Mouse (Mus musculus): ENCODE measurements around the gene Papss2.

Papss2 gene

DNA sequence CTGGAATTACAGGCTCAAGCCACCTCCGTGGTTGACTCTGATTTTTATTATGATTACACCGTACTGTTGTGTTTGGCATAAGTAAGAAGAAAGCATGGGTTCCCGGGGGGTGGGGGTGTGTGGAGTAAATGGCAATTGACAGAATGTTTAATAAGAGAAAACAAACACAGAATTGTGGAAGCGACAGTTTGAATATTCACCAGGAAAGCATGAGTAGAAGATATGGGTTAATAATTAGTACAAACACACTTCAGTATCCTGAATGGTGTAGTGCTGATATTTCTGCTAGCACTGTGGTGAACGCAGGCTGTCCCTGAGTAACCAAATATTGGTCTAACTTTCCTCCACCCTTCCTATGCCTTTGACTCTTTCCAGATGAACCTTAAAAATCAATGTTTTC, 3.8 kb downstream of the Papss2 start:
- DNase-seq (ENCODE audit: low read depth, low spot score): no peak

DNA sequence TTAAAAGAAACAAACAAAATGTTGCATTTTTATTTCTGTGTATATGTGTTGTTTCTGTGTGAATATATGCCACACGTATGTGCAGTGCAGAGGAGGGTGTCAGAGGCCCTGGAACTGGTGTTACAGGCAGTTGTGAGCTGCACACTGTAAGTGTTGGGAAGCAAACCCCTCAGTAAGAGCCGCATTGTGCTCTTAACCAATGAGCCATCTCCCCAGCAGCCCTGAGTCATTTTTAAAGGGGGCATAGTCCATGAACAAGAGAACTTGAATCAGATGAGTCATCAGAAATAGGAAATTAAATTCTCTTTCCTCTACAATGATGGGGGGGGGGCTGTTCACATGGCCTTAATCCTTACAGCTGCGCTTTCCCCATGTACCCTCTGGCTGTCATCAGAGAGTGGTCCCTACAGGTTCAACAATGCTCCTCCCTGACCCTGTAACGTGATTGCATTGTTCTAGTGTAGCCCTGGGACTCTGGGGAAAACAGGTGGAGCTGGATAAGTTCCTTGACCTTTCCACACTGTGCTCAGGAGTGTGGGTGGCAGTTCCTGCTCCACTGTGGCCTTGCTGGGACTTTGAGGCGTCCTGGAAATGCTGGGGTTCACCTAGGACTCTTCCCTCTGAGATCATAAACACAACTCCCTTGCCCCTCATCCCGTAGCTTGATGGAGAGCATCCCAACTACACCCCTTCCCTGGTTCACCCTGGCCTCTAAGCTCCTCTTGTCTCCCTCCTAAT, 5.6 kb downstream of the Papss2 start:
- no peak for DNase-seq (ENCODE audit: low read depth, low spot score)

- no peak for DNase-seq (ENCODE audit: low read depth, low spot score)
Observed at GRCm38 (mm10) chr19:32603466-32603865, 7.9 kb downstream of the Papss2 start.

- no peak for DNase-seq (ENCODE audit: low read depth, low spot score)
Observed at GRCm38 (mm10) chr19:32604127-32604526, 8.5 kb downstream of the Papss2 start.

- DNase-seq (ENCODE audit: low read depth, low spot score): no peak
Observed at GRCm38 (mm10) chr19:32604563-32605252, 9.1 kb downstream of the Papss2 start.

DNA sequence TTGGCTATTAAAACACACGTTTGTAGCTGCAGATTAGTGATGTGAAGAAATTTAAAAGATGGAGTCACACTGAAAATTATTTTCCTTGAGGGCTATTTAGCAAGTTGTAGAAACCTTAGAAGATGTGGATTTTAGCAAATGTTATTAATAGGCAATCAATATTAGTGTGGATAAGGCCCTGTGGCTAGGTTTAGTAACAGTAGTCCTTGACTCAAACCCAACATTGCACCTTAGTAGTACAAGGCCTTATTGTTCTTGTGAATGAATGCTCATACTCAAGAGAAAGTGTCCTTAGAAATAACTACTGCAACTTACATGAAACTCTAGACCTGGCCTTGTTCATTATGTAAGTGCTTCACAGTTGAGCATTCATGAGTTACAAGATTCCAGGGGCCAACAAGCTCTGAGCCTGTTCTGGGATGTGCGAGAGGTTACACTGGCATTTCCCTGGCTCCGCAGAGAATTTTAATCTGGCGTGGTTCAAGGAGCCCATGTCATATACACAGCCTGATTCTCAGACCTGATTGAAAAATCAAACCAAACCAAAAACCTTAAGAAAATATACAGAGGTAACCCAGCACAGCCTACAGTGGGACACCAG, 10.7 kb downstream of the Papss2 start:
- DNase-seq (ENCODE audit: low read depth, low spot score): no peak

DNA sequence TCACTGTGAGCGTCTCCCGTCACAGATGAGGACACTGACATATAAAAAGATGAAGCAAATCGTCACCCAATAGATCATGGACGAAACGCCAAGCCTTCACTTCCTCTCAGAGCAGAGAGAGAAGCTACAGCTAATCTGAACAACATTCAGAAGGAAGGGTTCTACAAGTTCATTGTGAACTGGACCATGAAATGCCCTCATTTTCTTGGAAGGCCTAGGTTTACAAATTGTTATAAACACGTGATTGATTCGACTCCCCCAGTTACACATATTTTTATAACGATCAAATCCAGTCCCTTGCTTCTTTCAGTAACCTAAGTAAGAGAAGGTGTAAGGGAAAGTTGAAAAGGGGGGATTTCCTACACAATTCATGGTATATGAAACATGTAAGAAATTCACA, 11.4 kb downstream of the Papss2 start:
- no peak for DNase-seq (ENCODE audit: low read depth, low spot score)

- DNase-seq (ENCODE audit: low read depth, low spot score): no peak
Observed at GRCm38 (mm10) chr19:32611386-32612092, 15.9 kb downstream of the Papss2 start.

- DNase-seq (ENCODE audit: low read depth, low spot score): no peak
Observed at GRCm38 (mm10) chr19:32614046-32614771, 18.6 kb downstream of the Papss2 start.

- DNase-seq (ENCODE audit: low read depth, low spot score): no peak
Observed at GRCm38 (mm10) chr19:32614772-32615099, 19.1 kb downstream of the Papss2 start.

DNA sequence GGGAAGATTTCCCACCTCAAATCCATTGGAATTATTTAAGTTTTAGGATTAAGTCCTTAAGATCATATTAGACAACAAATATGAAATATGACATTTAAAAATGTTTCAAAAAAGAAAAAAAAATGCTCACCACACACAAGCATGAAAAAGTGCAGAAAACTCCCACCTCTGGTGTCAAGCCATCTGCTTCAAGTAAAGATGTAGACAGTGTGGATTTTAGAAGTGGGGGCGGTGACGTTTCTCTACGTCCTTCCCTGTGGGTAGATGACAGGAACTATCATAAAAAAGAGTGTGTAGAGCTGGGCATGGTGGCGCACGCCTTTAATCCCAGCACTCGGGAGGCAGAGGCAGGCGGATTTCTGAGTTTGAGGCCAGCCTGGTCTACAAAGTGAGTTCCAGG, 21.1 kb downstream of the Papss2 start:
- DNase-seq (ENCODE audit: low read depth, low spot score): no peak

DNA sequence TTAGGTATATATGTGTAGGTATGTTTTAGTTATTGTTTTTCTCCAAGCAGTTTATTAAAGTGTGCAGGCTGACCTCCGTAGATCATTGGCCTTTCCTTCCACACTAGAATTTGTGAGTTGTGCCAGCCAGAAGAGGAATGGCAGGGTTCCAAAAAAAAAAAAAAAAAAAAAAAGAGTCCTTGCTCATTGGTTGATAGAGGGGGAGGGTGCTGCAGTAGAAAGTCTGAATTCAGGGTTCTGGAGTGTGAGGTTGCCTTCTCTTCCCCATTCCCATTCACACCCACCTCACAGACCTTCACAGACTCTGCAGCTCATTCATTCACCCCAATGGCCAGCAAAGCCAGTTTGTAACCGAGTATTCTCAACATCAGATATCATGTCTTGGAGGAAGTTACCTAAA, 24.1 kb downstream of the Papss2 start:
- no peak for DNase-seq (ENCODE audit: low read depth, low spot score)

DNA sequence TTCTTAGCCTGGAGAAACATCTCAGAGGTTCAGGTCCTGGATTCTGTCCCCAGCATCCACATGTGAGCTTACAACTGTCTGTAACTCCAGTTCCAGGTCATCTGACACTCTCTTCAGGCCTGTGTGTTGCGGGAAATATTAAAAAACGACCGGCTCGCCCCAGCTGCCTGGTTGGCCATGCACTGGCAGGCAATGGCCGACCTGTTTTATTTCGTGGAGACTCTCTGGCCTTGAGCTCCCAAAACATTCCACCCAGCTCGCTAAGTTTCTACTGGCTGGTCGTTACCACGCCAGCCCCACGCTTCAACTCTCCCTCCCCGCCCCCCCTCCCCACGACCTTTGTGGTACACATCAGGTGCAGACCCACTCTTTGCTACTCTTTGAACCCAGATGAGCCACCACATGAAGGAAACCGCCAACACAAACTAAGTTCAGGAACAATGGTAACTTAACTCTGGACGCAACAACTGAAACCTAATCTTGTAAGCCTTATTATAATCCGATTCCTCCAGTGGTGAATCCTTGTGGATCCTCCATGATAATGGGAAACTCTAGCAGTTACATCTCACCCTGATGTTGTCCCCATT, 25.4 kb downstream of the Papss2 start:
- no peak for DNase-seq (ENCODE audit: low read depth, low spot score)

DNA sequence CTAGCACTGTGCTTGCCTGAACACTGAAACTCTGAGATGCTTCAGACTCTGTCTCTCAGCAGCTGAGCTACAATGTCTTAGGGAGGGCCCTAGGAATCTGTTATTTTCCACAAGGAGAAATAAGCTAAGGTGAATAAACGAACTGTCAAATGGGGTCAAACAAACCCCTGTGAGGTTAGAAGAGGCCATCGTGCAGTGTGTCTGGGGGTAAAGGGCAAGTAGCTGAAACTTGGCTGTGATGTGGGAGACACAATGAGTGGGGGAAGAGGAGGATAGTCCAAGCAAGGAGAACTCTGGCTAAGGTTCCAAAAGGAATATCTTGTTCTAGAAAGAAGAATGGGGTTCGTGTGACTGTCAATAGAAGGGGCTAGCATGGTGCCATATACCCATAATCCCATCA, 26.6 kb downstream of the Papss2 start:
- DNase-seq (ENCODE audit: low read depth, low spot score): no peak

DNA sequence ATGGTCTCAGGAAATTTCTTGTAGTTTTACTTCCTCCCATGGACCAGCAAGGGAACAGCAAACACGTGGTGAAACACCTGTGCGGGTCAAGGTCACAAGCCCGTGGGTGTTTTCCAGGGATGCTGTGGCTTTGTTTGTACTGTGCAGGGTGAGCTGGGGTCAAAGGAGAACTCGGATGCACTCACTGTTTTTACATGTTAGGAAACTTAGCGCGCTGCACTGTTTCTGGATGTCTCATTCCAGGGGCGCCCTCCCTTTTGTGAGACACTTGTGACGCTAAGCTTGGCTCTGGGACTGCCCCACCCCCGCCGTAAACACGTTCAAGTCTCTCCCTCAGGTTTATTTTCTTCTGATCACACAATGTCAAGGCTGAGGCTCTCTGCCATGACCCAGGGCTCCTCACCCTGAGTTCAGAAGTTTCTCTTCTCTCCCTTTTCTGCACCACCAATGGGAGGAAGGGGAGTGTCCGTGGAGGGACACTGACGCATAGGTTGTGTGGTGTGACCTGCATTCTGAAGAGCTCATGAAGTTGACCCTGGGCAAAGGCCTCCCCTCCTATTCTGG, 31.3 kb downstream of the Papss2 start:
- DNase-seq (ENCODE audit: low read depth, low spot score): no peak

DNA sequence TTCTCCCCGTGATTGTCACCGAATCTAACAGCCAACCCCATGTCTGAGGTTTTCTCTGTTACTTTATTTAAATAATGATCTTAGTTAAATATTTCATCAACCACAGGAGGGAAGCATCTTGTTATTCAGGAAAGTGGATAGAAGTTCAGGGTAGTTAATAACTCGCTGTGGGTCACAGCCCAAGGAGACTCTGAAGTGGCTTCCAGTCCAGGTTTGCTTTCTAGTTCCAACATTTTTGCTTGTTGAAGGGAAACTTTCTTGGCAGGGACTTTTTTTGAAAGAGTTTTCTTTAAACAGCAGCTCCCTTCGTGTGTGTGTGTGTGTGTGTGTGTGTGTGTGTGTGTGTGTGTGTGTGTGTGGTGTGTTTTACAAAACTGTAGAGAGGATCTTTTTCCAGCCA, 32.0 kb downstream of the Papss2 start:
- DNase-seq (ENCODE audit: low read depth, low spot score): no peak

DNA sequence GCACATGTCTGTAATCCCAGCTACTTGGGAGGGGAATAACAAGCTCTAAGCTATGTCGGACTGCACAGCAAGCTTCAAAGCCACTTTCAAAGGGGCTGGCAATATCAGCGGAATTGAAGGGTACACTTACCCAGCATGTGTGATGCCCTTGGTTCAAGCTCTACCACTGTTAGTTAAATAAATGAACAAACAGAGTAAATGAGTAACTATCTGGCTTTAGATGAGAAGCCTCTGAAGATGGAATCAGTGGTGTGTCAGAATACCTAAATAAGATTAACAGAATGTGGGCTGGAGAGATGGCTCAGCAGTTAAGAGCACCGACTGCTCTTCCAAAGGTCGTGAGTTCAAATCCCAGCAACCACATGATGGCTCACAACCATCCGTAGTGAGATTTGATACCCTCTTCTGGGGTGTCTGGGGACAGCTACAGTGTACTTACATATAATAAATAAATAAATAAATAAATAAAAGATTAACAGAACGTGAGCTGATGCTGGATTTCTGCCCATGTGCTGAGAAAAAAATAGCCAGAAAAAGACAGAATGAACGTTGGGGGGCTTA, 33.1 kb downstream of the Papss2 start:
- no peak for DNase-seq (ENCODE audit: low read depth, low spot score)

GRCm38 (mm10) chr19:32634916-32635315, 39.3 kb downstream of the Papss2 start:
- DNase-seq (ENCODE audit: low read depth, low spot score): no peak

DNA sequence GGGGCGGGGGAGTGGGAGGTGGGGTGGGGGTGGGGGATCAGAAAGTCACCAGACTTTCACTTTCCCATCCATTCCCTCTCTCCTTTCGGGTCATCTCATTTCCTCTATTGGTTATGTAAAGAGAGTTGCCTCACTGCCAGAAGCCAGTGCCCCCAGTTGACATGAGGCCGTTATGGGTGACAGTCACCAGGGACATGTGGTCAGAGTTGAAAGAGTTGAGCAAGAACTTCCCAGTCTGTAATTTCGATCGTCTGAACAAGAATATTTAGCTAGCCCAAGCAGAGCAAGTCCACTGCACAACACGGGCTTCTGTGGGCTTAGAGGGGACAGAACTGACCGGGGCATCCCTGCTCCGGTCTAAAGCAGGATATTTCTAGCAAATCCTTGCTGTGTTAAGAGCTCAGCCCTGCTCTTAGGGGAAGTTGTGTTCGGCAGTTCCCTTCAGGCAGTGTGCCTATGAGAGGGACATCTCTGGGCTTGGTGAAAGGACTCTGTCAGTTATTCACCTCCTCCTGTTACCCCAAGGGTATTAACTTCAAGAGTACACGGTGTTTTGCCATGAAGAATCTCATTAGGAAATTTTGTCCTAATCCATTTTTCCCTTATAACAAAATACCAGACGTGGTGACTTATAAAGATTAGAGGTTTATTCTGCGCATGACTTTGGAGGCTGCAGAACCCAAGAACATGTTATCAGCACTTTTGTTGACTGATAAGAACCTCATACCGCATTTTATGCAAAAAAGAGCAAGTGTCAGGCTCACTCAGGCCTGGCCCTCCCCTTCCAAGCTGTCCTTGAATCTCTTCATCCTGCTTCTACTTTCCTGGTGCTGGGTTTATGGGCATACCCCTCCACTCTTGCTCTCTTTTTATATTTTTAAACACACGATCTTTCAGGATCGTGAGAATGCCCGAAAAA, 42.0 kb downstream of the Papss2 start:
- DNase-seq (ENCODE audit: low read depth, low spot score): no peak
